Mouse (Mus musculus): ENCODE measurements around the gene Icosl. TPM values are rescaled to one million over a fixed set of nuclear protein-coding genes. Genes with fewer than 3 reads are reported as not detected.

Icosl gene
- total RNA-seq (2023): 55.4 and 64.3 TPM in 2 replicates

GRCm38 (mm10) chr10:78069101-78070011 is at the start of gene Icosl:
Gene Icosl (plus strand): TSS chr10:78069302.

GRCm38 (mm10) chr10:78041647-78042046 is 27.5 kb upstream of the Icosl start, which contains the start of gene Dnmt3l:
Gene Dnmt3l (plus strand): TSS chr10:78041947.

GRCm38 (mm10) chr10:78043406-78043836 is 25.7 kb upstream of the Icosl start, which contains the start of gene Aire:
Gene Aire (minus strand): TSS chr10:78043610.

Other genes with a start within 250 kb of the Icosl start
- gene Krtap10-4, start 242.2 kb upstream of the Icosl start, total RNA-seq (2023): not detected in 2 replicates
- not detected in 2 replicates for gene Krtap10-10, start 233.4 kb upstream of the Icosl start, total RNA-seq (2023)
- gene Gm36176, start 222.5 kb upstream of the Icosl start, total RNA-seq (2023): not detected in 2 replicates
- not detected in 2 replicates for gene Gm10318, start 216.4 kb upstream of the Icosl start, total RNA-seq (2023)
- gene Gm3285, start 207.3 kb upstream of the Icosl start, total RNA-seq (2023): not detected in 2 replicates
- 0.39 and 1.0 TPM in 2 replicates for gene Lrrc3, start 166.8 kb upstream of the Icosl start, total RNA-seq (2023)
- gene Trpm2, start 98.7 kb upstream of the Icosl start, total RNA-seq (2023): 254 and 380 TPM in 2 replicates
- 10.6 and 12.8 TPM in 2 replicates for gene 1810043G02Rik, start 90.8 kb upstream of the Icosl start, total RNA-seq (2023)
- 39.7 and 51.3 TPM in 2 replicates for gene Pfkl, start 59.2 kb upstream of the Icosl start, total RNA-seq (2023)
- gene Dnmt3l, start 27.4 kb upstream of the Icosl start, total RNA-seq (2023): 2.9 and 5.2 TPM in 2 replicates
- gene Aire, start 25.7 kb upstream of the Icosl start, total RNA-seq (2023): not detected in 2 replicates
- 14.7 and 14.8 TPM in 2 replicates for gene D10Jhu81e, start 100.5 kb downstream of the Icosl start, total RNA-seq (2023)
- gene Pwp2, start 115.8 kb downstream of the Icosl start, total RNA-seq (2023): 3.2 and 3.7 TPM in 2 replicates
- gene Trappc10, start 175.3 kb downstream of the Icosl start, total RNA-seq (2023): 69.7 and 91.7 TPM in 2 replicates